Mouse (Mus musculus) adrenal gland (tissue): ENCODE results near the gene Cipc.

ENCODE experiments used
- intact Hi-C: fragments of 180-260 bp; cut with DNase I; formaldehyde crosslinking; loops from one replicate; pipeline ENCODE4 v1.15.1; 2025

Gene Cipc

DNA sequence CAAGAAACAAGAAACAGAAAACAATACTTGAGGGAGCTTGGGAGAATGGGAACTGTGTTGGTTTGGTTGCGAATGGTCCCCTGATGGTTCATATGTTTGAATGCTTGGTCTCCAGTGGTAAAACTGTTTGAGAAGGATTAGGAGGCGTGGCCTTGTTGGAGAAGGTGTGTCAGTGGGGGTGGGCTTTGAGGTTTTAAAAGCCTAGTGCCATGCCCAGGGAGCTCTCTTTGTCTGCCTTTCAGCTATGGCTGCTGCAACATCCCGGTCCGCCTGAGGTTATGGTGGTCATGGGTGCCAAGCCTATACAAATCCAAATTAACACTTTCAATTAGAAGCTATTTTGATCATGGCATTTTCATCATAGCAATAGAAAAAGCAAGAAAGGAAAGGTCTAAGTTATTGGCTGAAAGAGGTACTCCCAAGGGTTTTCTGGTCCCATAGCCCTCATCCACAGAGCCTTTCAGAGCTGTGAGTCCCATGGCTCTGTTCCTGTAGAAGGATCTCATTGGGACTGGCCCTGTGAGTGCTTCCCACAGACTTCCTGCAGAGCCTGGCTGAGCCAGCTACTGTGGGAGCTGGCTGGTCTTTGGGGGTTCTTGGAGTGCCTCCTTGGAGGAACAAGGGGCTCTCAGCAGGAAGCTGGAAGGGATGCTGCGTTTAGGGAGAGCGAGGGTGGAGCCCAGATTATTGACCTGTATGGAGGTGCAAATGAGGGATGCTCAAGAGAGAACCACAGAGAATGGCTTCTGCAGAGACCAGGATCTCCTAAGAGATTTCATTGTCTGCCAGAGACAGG is 15.7 kb upstream of the Cipc start:
- intact Hi-C loops: no loop called here

DNA sequence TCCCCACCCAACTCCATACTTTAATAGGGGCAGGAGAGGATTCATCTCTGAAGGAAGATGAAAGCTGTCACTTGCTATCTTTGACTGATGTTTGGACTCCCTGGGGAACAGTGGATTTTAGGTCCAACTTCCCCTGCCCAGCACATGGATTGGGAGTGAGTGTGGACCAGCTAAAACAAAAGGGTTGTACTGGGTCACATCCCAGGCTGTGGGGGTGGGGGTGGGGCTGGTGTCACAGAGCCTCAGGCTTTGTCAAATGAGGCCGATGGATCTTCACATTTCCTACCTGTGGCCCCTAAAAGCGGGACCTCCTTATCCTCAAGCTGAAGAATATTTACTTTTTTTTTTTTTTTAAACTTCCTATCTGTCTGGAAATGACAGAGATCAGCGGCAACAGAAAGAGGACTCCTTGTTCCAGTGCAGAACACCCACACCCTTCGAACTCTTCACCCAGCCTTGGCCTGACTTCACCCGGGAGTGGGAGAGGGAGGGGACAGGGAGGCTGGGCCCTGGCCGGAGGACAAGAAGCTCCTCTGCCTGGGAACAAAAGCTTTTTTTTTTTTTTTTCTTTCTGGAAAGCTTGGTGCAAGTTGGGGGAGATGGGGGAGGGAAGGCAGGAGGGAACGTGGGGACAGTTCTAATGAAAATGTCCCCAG is 14.8 kb upstream of the Cipc start:
- intact Hi-C loops: no loop called here

DNA sequence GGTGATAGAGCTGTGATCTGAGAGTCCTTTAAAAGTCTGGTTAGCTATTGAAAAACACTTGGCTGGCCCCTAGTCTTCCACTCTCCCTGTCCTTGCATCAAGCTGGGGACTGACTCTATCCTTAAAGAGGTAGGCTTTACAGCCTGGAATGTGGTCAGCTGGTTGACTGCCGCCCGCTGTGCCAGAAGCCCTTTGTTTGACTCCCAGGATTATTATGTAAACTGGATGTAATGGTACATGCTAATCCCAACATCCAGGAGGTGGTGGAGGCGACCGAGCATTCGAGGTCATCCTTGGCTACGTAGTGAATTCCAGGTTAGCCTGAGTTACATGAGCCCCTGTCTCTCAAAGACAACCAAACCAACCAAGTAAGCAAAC is 14.3 kb upstream of the Cipc start:
- intact Hi-C loops: no loop called here

DNA sequence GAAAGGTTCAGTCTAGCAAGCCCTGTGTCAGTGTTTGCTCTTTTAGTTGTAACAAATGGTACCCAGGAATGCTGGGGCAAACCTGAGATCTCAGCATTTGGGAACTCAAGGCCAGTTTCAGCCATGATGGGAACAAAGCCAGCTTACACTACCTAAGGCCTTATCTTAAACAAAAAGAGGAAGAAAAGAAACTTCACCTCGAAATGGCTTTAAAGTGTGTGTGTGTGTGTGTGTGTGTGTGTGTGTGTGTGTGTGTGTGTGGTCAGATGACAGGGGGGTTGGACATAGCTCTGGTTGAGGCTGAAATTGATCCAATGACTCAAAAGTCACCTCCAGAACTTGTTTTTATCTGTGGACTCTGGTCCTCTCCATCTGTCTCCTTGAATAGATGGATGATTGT is 12.1 kb upstream of the Cipc start:
- intact Hi-C loops: no loop called here

DNA sequence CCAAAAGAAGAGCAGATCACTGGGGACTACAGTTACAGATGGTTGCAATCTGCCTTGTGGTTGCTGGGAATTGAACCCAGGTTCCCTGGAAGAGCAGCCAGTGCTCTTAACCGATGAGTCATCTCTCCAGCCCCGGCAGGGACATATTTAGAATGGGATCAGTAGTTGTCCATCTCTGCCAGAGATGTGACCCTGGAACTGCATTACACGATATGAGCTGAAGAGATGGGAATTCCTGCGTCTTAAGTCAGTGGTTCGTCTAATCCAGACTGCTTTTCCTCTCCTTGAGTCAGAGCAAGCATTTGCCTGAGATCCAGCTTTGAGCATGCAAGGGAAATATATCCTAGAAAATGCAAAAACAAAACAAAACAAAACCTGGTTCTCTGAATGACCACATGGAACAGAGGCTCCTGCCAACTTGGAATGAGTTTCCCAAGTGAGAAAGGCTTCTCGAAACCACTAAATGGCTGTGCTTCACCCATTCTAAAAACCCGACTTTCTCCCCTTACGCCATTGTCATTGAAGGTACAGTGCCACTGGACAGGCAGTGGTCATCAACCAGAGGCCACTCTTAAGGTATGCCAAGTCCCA is 11.1 kb upstream of the Cipc start:
- intact Hi-C loops: no loop called here

DNA sequence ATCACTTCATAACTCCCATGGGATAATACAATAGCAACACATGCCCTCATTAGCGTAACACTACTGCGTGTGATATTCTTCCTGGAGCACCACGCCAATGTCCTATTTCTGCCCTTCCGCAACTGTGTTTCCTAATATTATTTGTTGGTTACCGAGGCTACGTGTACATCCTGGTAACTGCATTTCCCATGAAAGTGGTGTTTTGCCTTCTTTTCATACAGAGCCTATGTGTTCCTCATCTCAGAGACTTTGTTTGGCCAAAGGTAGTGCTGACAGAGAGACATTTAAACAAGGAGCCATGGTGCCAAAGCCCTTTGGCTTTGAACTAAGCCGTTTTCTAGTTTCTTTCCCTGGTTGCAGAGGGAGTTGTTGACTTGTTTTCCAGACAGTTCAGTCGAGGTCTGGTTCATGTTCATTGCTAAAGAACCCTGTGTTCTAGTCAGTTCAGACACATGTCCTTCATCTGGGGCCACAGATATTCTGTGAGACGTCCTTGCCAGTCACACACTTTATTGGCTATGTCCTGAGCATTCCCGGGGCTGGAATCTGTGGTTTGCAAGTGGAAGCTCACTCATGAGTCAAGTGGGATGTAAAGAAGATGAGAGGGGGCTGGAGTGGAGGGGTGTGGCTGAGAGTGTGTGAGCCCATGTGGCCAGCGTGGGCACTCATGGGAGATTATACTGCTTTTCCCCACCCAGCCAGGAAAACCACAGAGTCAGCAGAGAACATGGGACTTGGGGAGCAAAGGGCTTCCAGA is 10.1 kb upstream of the Cipc start:
- intact Hi-C loops: no loop called here

DNA sequence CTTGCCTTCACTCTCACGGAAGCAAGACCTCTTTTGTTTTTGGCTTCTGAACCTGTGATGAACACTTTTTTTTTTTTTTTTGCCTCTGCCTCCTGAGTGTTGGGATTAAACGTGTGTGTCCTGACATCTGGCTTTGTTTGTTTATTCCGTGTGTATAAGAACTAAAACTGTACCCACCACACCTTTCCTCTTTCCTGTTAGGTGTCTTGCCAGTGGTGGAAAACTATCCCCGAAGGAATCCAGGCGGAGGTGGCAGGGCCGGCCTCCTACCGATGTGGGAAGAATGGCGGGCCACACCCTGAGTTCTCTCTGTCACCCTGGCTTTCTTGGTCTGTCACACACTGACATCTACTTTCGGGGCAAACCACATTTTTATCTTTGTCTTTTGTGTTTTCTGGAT is 8.3 kb upstream of the Cipc start:
- intact Hi-C loops: no loop called here

DNA sequence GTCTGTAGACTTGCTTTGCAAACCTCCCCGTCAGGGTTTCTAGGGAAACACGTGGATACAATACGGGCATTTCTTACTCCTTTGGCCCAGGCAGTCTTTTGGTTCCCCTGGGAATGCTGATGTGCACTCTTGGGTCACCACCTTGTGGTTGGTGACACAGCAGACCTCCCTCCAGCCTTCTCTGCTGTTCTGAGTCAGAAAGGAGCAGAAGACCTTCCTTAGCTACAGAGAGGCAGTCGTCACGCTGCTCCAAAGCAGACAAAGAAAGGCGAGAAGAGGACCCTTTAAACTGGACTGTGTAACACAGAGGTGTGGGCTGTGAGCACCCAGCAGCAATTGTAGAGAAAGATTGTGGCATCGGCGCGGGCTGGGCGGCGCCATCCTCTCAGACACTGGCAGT is 5.7 kb upstream of the Cipc start:
- intact Hi-C loops: no loop called here

DNA sequence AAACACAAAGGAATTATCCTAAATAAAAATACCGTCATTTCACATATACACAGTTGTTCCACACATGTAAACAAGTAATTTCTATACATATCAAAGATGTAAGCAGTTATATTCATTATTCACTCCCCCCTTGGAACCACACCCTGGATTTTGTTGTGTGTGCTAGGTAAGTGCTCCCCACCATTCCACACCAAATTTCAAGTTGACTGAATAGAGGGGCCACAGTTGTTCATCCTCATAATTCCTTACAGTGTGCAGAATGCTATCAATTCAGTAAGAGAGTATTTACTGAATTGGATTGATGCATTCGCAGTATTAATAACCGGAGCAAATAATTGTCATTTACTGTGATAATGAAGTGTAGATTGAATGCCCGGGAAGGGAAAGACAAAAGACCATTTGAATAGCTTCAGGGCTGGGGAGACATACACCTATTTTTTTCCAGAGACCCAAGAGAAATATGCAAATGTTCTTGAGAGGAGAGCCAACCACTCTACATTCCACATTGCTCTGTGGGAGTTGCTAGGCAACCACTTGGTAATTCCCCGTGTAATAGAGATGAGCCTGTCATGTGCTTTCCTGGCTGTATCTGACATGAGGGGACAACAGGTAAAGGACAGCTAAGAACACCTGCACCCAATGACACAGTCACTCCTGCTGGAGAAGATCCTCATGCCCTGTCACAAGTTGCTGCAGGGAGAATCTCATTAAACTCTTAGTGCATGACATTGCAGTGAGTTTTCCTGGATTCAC is 4.9 kb upstream of the Cipc start:
- intact Hi-C loops: no loop called here

DNA sequence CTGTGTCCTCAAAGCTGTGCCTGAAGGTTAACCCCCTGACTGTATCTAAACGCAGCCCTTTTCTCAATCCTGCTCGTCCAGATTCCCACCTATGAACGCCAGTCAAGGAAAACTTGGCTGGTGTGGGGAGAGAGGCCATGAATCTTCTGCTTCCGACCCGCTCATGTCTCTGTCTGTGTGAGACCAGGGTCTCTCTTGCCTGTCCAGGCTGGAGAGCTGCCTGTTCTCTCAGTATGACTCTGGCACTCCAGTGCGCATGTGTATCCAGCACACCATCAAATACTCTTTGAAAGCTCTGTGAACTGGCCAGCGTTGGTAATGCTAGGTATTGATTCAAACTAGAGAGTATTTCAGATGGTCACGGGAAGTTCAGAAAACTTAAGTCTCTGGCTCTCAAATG is 3.4 kb upstream of the Cipc start:
- intact Hi-C loops: no loop called here

DNA sequence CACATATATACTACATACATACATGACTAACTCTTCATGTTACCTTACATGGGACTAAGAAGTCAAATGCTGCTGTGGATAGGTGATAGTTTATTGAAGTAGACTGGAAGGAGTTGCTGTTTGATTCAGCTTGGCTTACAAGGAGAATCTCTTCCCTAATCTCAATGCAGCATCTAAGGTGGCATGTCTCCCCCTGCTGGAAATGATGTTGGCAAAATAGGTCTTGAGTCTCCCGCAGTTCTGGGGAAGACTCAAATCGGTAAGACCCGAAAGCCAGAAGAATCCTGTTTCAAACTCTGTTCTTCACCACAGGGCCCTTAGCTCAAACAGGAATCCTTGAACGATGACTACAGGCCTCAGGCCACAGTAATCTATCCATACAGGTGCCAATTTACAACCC is 1.7 kb upstream of the Cipc start:
- intact Hi-C loops: no loop called here

DNA sequence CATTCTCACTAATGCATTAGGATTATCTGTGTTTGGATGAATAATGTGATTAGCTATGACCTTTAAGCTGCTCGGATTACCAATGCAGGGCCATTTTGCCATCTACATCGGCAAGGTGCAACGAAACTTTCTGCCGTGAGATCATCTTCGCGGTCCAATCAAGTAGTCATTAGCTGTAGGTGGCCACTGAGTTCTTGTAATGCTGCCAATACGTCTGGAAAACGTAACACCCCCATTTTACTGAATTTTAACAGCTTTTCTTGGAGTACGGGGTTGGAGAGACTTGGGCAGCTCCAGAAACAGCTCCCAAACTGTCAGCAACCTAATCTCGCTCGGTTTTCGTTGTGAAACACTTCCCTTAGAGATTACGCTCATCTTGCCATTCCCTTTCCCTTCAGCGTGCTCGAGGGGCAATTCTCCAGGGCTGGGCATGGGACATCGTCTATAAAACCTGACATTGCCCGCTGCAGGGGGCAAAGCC is 502 bp upstream of the Cipc start:
- intact Hi-C loops: no loop called here

DNA sequence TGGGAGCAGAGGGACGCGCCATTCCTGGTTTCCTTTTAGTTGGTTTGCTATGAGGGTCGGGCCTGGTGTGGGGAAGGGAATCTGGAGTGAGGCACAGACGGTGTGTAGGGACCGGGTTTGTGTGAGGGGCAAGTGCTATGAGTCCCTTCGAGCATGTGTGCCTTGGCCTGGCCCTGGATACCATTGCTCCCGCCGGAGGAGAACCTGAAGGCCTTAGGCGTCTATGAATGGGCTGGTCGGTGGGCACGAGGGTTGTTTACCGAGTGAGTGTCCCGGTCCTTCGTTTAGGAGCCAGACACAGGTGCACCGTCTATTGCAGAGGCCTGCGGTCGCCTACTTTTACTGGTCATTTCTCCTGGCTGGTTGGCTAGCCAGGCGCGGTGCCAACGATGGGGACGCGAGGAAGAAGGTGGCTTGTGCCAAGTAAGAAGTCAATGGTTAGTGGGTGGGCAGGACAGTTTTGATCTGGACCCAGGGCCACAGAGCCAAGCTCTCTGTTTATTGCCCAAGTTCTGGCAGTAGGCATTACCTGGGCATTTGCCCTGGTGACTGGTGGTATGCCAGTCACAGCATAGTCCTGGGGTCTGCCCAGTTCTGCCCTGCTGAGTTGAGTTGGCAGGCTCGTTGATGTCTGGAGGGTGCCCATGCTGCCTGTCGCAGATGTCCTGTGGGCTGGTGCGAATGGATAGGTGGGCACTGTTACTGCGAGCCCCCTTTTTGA is 998 bp downstream of the Cipc start:
- intact Hi-C loops: no loop called here

DNA sequence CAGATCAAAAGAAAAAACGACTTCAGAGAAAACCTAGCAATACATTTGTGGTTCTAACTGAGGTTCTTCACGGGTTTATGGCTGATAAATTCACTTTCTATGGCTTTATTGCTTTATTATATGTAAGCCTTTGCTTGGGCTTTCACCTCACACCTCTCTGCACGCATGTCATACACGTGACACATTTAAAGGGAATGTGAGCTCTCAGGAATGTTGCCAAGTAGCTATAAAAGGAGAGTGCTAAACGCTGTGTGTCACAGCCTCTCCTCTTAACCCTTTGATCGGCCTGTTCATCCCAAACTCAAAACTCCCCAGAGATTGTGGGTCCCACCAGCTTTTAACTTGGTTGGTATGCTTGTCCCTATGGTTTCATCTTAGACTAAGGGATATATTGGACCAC is 1.8 kb downstream of the Cipc start:
- intact Hi-C loops: no loop called here

DNA sequence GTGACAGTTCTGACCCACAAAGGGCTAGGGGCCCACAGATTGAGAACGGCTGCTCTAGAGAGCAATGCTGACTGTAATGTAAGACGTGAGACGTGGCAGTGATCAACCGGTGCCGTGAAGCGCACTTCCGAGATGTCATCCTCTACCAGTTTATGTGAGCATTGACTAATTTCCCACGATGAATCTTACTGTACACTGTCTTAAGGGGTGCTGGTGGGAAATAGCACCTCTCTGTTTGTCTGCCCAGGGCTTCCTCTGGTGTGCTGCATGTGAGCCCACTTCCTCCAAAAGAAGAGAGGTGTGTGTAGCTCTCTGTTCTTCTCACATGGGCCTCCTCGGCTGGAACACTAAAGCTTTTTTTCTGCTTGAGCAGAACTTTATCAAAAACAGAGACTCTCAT is 2.7 kb downstream of the Cipc start:
- intact Hi-C loops: no loop called here

DNA sequence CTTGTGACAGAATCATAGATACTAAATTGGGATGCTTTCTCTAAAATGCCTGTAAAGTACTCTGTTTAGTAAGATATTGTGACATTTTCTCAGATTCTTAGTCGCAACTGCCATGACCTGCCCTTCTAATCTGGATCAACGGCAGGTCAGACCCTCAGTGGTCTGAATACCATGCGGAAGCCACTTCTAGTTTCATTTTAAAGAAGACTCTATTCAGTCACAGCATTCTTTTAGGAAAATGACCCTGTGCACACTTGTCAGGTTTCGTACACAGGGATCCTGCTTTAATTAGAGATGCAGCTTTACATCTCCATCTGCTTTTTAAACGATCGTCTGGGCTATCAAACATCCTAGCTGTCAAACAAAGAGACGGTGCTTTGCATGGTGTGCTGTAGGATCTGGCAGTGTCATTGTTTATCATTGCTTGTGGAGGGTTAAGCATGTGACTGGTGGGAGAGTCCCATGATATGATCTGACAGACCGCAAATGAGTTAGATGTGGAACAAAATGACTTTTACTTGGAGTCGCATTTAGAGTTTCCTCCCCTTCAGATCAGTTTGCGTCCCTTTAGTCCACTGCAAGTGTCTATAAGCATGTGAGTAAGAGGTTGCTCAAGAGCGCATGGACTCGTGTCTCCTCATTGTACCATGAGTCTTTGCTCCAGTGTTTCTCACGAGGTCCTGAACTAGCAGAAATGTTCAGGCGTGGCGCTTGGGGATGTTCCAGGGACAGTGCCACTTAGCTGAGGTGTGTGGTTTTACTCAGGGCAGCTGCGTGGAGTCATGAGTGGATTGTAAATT is 3.5 kb downstream of the Cipc start:
- intact Hi-C loops: no loop called here

DNA sequence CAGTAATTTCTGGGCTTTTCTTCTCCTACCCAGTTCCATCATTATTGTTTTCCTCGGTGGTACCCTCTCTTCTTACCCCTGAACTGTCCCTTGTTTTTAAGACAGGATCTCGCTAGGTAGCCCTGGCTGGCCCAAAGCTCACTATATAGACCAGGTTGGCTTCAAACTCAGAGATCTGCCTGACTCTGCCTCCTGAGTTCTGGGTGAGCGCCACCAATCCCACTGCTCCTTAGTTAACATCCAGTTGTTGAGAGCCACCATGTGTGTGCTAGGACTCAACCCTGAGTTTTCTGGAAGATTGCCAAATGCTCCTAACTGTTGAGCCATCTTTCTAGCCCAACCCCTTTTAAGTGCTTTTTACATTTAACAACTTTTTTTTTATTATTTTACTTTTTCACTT is 4.1 kb downstream of the Cipc start:
- intact Hi-C loops: no loop called here

DNA sequence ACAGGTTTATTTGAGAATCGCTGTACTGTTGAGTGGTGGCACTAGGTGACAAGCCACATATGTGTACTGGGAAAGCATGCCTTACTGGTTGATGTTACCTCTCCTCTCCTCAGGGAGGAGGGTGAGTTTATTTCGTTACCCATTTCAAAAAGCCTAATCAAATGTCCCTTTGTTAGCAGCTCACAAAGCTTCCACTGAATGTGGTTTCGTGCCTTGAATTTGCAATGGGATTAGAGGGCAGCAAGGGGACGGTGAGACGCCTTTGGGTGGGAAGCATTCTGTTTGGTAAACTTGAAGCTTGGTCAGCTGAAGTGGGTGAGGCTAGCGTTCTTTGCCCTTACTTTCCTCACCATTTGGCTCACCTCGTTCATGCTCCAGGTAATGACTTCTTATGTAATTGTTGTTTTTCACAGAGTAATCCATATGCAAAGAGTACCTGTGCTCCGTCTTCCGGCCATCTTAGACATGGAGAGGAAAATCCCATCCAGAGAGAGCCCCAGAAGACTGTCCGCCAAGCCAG is 5.5 kb downstream of the Cipc start:
- intact Hi-C loops: no loop called here

DNA sequence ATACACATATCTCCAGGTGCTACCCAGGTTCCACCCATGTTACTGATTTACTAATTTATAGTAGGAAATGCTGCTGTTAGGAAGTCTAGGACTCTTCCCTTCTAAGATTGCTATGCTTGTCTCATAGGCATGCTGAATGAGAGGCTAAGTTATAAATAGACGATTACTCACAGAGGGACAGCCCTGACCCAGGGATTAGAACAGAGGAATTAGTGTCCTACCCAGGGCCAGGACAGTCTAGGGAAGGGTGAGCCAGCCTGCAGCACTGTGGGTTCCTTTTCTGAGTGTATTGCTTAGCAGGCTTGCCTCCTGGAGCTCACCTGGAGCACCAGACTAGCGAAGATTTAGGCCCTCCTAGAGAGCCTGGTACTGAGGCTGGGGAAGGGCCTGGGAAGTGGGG is 9.1 kb downstream of the Cipc start:
- intact Hi-C loops: no loop called here

DNA sequence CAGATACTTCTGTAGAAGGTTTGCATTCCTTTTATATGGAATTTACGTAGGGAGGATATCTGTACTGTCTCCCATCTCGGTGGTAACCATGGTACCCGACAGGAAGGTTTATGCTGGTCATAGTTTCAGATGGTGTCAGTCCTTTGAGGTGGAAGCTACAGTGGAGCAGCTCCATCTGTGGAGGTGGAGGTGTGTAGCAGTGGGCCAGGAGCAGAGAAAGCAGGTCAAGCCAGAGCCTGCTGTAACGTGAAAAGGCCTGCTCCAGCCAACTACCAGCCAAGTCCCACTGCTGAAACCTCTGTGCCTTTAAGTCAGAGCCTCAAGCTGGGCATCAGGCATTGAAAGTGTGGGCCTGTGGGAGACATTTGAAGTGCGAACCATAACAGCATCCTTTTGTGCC is 11.7 kb downstream of the Cipc start:
- intact Hi-C loops: no loop called here
